Mouse (Mus musculus): ENCODE data around the gene Pmepa1. TPM values are rescaled to one million over a fixed set of nuclear protein-coding genes. Genes with fewer than 3 reads are reported as not detected.

Gene Pmepa1
- polyA plus RNA-seq, 1 experiment from 2014 or later: 6.9 TPM

GRCm38 (mm10) chr2:173261497-173261896, 14.8 kb downstream of the Pmepa1 start:
- Histone ChIP-seq H3K4me3 (ENCODE audit: low read depth, low read length) (no peak overlapping the region), H3K9ac (ENCODE audit: low read length) (no peak overlapping the region), H3K4me1 (ENCODE audit: control insufficient read depth, insufficient read depth, low read length) (peaks cover 64% of the 10 kb centered on the region), H3K27ac (ENCODE audit: low read depth, low read length) (0 out of 2 replicates have a peak overlapping the region, but pooled peaks have one; percentile 9), H3K27me3 (replicated peaks; ENCODE audit: control insufficient read depth, insufficient read depth, low read length) (no peaks in the 10 kb centered on the region), H3K4me2 (ENCODE audit: low read length) (no peak overlapping the region), H3K36me3 (ENCODE audit: control insufficient read depth, insufficient read depth, low read length) (no peaks in the 10 kb centered on the region), H3K9me3 (replicated peaks; ENCODE audit: control insufficient read depth, low read length) (no peaks in the 10 kb centered on the region)
- 64% methylated on average over 10 of the region's 10 CpGs for WGBS
- ATAC-seq (no peak), DNase-seq (ENCODE audit: low spot score) (peak; percentile 58)

GRCm38 (mm10) chr2:173258459-173259091, 17.8 kb downstream of the Pmepa1 start:
- H3K27ac ChIP-seq (ENCODE audit: low read depth, low read length): peak overlapping the region; percentile 81
- H3K4me2 ChIP-seq (ENCODE audit: low read length): 0 out of 2 replicates have a peak overlapping the region, but pooled peaks have one; percentile 3
- no peaks in the 10 kb centered on the region for H3K36me3 ChIP-seq (ENCODE audit: control insufficient read depth, insufficient read depth, low read length)
- H3K4me1 ChIP-seq (ENCODE audit: control insufficient read depth, insufficient read depth, low read length): peaks cover 57% of the 10 kb centered on the region
- no peaks in the 10 kb centered on the region for H3K9me3 ChIP-seq (replicated peaks; ENCODE audit: control insufficient read depth, low read length)
- ATAC-seq (no peak), DNase-seq (ENCODE audit: low spot score) (no peak)
- no peak overlapping the region for H3K4me3 ChIP-seq (ENCODE audit: low read depth, low read length)
- WGBS: 38% methylated on average over 9 of the region's 9 CpGs
- no peak overlapping the region for H3K9ac ChIP-seq (ENCODE audit: low read length)
- no peaks in the 10 kb centered on the region for H3K27me3 ChIP-seq (replicated peaks; ENCODE audit: control insufficient read depth, insufficient read depth, low read length)

GRCm38 (mm10) chr2:173257610-173258009, 18.7 kb downstream of the Pmepa1 start:
- ATAC-seq (peak; percentile 79), DNase-seq (ENCODE audit: low spot score) (peak; percentile 91)
- no peak overlapping the region; the same call in 1 of the 2 replicates for H3K4me2 ChIP-seq (ENCODE audit: low read length)
- H3K4me3 ChIP-seq (ENCODE audit: low read depth, low read length): no peak overlapping the region
- peak overlapping the region; percentile 22; the same call in 1 of the 2 replicates for H3K9ac ChIP-seq (ENCODE audit: low read length)
- H3K27ac ChIP-seq (ENCODE audit: low read depth, low read length): peak overlapping the region; percentile 81
- peaks cover 65% of the 10 kb centered on the region for H3K4me1 ChIP-seq (ENCODE audit: control insufficient read depth, insufficient read depth, low read length)
- H3K27me3 ChIP-seq (replicated peaks; ENCODE audit: control insufficient read depth, insufficient read depth, low read length): no peaks in the 10 kb centered on the region
- H3K9me3 ChIP-seq (replicated peaks; ENCODE audit: control insufficient read depth, low read length): no peaks in the 10 kb centered on the region
- no peaks in the 10 kb centered on the region for H3K36me3 ChIP-seq (ENCODE audit: control insufficient read depth, insufficient read depth, low read length)
- 8% methylated on average over 7 of the region's 7 CpGs for WGBS

- Histone ChIP-seq H3K27ac (ENCODE audit: low read depth, low read length) (no peak overlapping the region; the same call in 1 of the 2 replicates), H3K27me3 (replicated peaks; ENCODE audit: control insufficient read depth, insufficient read depth, low read length) (no peaks in the 10 kb centered on the region), H3K9ac (ENCODE audit: low read length) (no peak overlapping the region), H3K4me2 (ENCODE audit: low read length) (no peak overlapping the region), H3K9me3 (replicated peaks; ENCODE audit: control insufficient read depth, low read length) (no peaks in the 10 kb centered on the region), H3K4me1 (ENCODE audit: control insufficient read depth, insufficient read depth, low read length) (peaks cover 69% of the 10 kb centered on the region), H3K4me3 (ENCODE audit: low read depth, low read length) (no peak overlapping the region), H3K36me3 (ENCODE audit: control insufficient read depth, insufficient read depth, low read length) (no peaks in the 10 kb centered on the region)
- no peak for ATAC-seq
- WGBS: 81% methylated on average over 4 of the region's 4 CpGs
- no peak for DNase-seq (ENCODE audit: low spot score)
Measured at GRCm38 (mm10) chr2:173256552-173256949, 19.8 kb downstream of the Pmepa1 start.

- no peak for ATAC-seq
Measured at GRCm38 (mm10) chr2:173255810-173256551, 20.4 kb downstream of the Pmepa1 start.

GRCm38 (mm10) chr2:173253761-173254662, 22.3 kb downstream of the Pmepa1 start:
- peak overlapping the region; percentile 29 for H3K4me2 ChIP-seq (ENCODE audit: low read length)
- H3K9me3 ChIP-seq (replicated peaks; ENCODE audit: control insufficient read depth, low read length): no peaks in the 10 kb centered on the region
- WGBS: 10% methylated on average over 26 of the region's 26 CpGs
- peak overlapping the region; percentile 51; the same call in 1 of the 2 replicates for H3K9ac ChIP-seq (ENCODE audit: low read length)
- no peaks in the 10 kb centered on the region for H3K27me3 ChIP-seq (replicated peaks; ENCODE audit: control insufficient read depth, insufficient read depth, low read length)
- ATAC-seq (peak; percentile 24), DNase-seq (ENCODE audit: low spot score) (peak; percentile 83)
- H3K27ac ChIP-seq (ENCODE audit: low read depth, low read length): peak overlapping the region; percentile 79
- H3K36me3 ChIP-seq (ENCODE audit: control insufficient read depth, insufficient read depth, low read length): no peaks in the 10 kb centered on the region
- H3K4me1 ChIP-seq (ENCODE audit: control insufficient read depth, insufficient read depth, low read length): peaks cover 78% of the 10 kb centered on the region
- H3K4me3 ChIP-seq (ENCODE audit: low read depth, low read length): no peak overlapping the region

More at GRCm38 (mm10) chr2:173255810-173256551, 20.4 kb downstream of the Pmepa1 start:
- H3K27ac ChIP-seq (ENCODE audit: low read depth, low read length): no peak overlapping the region; the same call in 1 of the 2 replicates
- no peaks in the 10 kb centered on the region for H3K27me3 ChIP-seq (replicated peaks; ENCODE audit: control insufficient read depth, insufficient read depth, low read length)
- no peak overlapping the region for H3K9ac ChIP-seq (ENCODE audit: low read length)
- 75% methylated on average over 7 of the region's 7 CpGs for WGBS
- no peaks in the 10 kb centered on the region for H3K9me3 ChIP-seq (replicated peaks; ENCODE audit: control insufficient read depth, low read length)
- H3K4me2 ChIP-seq (ENCODE audit: low read length): no peak overlapping the region
- H3K4me3 ChIP-seq (ENCODE audit: low read depth, low read length): no peak overlapping the region
- peaks cover 70% of the 10 kb centered on the region for H3K4me1 ChIP-seq (ENCODE audit: control insufficient read depth, insufficient read depth, low read length)
- no peak for DNase-seq (ENCODE audit: low spot score)
- H3K36me3 ChIP-seq (ENCODE audit: control insufficient read depth, insufficient read depth, low read length): no peaks in the 10 kb centered on the region

- ATAC-seq: no peak
- H3K27ac ChIP-seq (ENCODE audit: low read depth, low read length): no peak overlapping the region
- H3K27me3 ChIP-seq (replicated peaks; ENCODE audit: control insufficient read depth, insufficient read depth, low read length): no peaks in the 10 kb centered on the region
- DNase-seq (ENCODE audit: low spot score): no peak
- H3K9ac ChIP-seq (ENCODE audit: low read length): no peak overlapping the region
- peaks cover 58% of the 10 kb centered on the region for H3K4me1 ChIP-seq (ENCODE audit: control insufficient read depth, insufficient read depth, low read length)
- no peaks in the 10 kb centered on the region for H3K9me3 ChIP-seq (replicated peaks; ENCODE audit: control insufficient read depth, low read length)
- H3K4me2 ChIP-seq (ENCODE audit: low read length): no peak overlapping the region
- H3K4me3 ChIP-seq (ENCODE audit: low read depth, low read length): no peak overlapping the region
- no peaks in the 10 kb centered on the region for H3K36me3 ChIP-seq (ENCODE audit: control insufficient read depth, insufficient read depth, low read length)
- 51% methylated on average over 9 of the region's 9 CpGs for WGBS
Measured at GRCm38 (mm10) chr2:173251675-173252074, 24.7 kb downstream of the Pmepa1 start.

GRCm38 (mm10) chr2:173251133-173251532, 25.2 kb downstream of the Pmepa1 start:
- H3K27ac ChIP-seq (ENCODE audit: low read depth, low read length): no peak overlapping the region
- no peaks in the 10 kb centered on the region for H3K36me3 ChIP-seq (ENCODE audit: control insufficient read depth, insufficient read depth, low read length)
- no peak for ATAC-seq
- no peaks in the 10 kb centered on the region for H3K9me3 ChIP-seq (replicated peaks; ENCODE audit: control insufficient read depth, low read length)
- peaks cover 54% of the 10 kb centered on the region for H3K4me1 ChIP-seq (ENCODE audit: control insufficient read depth, insufficient read depth, low read length)
- 49% methylated on average over 7 of the region's 7 CpGs for WGBS
- no peak overlapping the region for H3K4me2 ChIP-seq (ENCODE audit: low read length)
- no peak overlapping the region for H3K9ac ChIP-seq (ENCODE audit: low read length)
- no peak overlapping the region for H3K4me3 ChIP-seq (ENCODE audit: low read depth, low read length)
- no peak for DNase-seq (ENCODE audit: low spot score)
- no peaks in the 10 kb centered on the region for H3K27me3 ChIP-seq (replicated peaks; ENCODE audit: control insufficient read depth, insufficient read depth, low read length)
